Mouse (Mus musculus) heart, adult 2 months (tissue): Measurements from ENCODE around the gene A630001G21Rik. TPM values are rescaled to one million over a fixed set of nuclear protein-coding genes. Genes with fewer than 3 reads are reported as not detected.
A peak's percentile ranks its signal among the peaks of the same experiment; 100 is the strongest.

Experiments used
- DNase-seq, 2 experiments: peaks; one replicate each; pipeline ENCODE4 v3.0.0; 2021
- H3K27ac ChIP-seq: fragments of 200-600 bp; 2 replicates; pipeline ENCODE4 v1.8.1; 2022
- H3K27me3 ChIP-seq: fragments of 200-500 bp; 2 replicates; pipeline ENCODE4 v1.6.1; 2012; ENCODE audit warnings: mild to moderate bottlenecking, low read length, inconsistent platforms, mixed read lengths; ENCODE audit not compliant: control insufficient read depth, insufficient read depth
- H3K36me3 ChIP-seq: fragments of 200-500 bp; 2 replicates; pipeline ENCODE4 v1.6.1; 2012; ENCODE audit warnings: low read length, inconsistent platforms; ENCODE audit not compliant: control insufficient read depth, insufficient read depth
- H3K4me1 ChIP-seq: fragments of 200-500 bp; 2 replicates; pipeline ENCODE4 v1.6.1; 2011; ENCODE audit warnings: low read length; ENCODE audit not compliant: control insufficient read depth, insufficient read depth
- H3K4me3 ChIP-seq: fragments of 200-600 bp; 2 replicates; pipeline ENCODE4 v1.8.1; 2022
- H3K79me2 ChIP-seq: fragments of 200-500 bp; replicated peaks from 2 replicates; pipeline ENCODE4 v1.6.1; 2012; ENCODE audit warnings: mild to moderate bottlenecking, inconsistent platforms, low read length, moderate library complexity, mixed read lengths; ENCODE audit not compliant: control insufficient read depth, insufficient read depth
- H3K9ac ChIP-seq: fragments of 200-500 bp; 2 replicates; pipeline ENCODE4 v1.6.1; 2012; ENCODE audit warnings: low read depth, mild to moderate bottlenecking, control low read depth, inconsistent platforms, low read length, mixed read lengths
- CTCF ChIP-seq: fragments of 200-600 bp; IDR thresholded peaks from 2 replicates; pipeline ENCODE4 v1.8.1; 2022; ENCODE audit warnings: antibody characterized with exemption, mild to moderate bottlenecking, moderate library complexity
- EP300 ChIP-seq: fragments of 200-500 bp; IDR thresholded peaks from 2 replicates; pipeline ENCODE4 v1.6.1; 2011; ENCODE audit warnings: low read depth, low read length, control low read depth; ENCODE audit not compliant: insufficient read depth
- POLR2A ChIP-seq: fragments of 200-500 bp; IDR thresholded peaks from 2 replicates; pipeline ENCODE4 v1.6.1; 2011; ENCODE audit warnings: mild to moderate bottlenecking, low read depth, low read length, control low read depth; ENCODE audit not compliant: insufficient read depth
- WGBS: fragments of 180-500 bp; shearing (Covaris S2); methylation state at CpG from one replicate; pipeline ENCODE4 v1.1.7; 2018; 5-methylcytosine and 5-hydroxymethylcytosine counted together
- intact Hi-C: fragments of 180-260 bp; cut with DNase I; formaldehyde crosslinking; loops from one replicate; pipeline ENCODE4 v1.15.1; 2025
- polyA plus RNA-seq: library from polyadenylated mRNA; depleted of rRNA; stranded (reverse); fragments of >200 nt; gene quantifications from 2 replicates; pipeline ENCODE4 v1.2.3, GENCODE M21; 2012
- total RNA-seq, 2 experiments: library from RNA; stranded (reverse); gene quantifications; 2 replicates each; pipeline ENCODE4 v1.2.3; 2021

Gene A630001G21Rik
- total and polyA plus RNA-seq, 3 experiments, result 0.20 to 1.3 (median 0.37) TPM

DNA sequence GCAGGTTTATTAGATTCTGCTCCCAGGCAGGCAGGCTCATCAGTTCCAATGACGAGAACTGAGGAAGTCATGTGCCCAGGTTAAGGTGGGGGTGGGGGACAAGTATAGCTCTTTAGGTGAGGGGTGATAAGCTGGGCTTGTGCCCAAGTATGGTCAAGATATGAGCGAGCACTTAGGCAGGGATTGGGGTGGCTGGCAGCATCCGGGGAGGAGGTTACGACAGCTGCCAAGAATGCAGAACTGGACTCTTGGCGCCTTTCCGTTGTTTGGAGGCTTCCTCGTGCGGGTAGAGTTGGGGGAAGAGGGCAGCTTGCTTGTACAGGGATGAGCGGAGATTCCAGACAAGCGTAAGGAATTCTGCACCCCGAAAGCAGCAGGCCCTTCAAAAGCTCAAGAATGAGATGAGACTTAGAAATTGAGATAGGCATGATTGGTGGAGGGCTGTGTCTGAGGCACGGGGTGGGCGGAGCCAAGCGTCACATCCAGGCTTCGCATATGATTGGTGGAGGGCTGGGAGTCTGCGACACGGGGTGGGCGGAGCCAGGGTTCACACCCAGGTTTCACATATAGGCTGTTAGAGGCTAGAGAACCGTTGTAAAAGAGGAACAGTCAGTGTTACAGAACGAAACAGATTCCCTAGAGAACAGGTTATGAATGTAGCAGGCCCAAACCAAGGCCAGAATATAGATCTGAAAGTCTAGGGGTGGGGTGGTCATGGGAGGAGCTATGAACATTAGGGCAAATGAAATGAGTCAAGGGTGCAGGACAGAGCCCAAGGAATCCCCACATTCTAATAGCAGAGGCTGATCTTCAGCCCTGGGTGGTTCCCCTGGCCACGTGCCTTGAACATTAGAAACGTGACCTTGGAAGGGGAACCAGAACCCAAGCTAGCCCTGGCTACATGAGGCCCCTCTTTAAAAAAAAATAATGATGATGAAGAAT lies 74.9 kb downstream of the A630001G21Rik start:
- intact Hi-C loops, result no loop called here
- 0 out of 2 replicates have a peak overlapping the region, but pooled peaks have one; percentile 15 for H3K4me3 ChIP-seq
- 15% methylated on average over 22 of the region's 22 CpGs for WGBS
- no peak overlapping the region for H3K9ac ChIP-seq
- DNase-seq, result peak; percentile 80 to 89
- H3K79me2 ChIP-seq, result no peaks in the 10 kb centered on the region
- H3K36me3 ChIP-seq, result peaks cover 8% of the 10 kb centered on the region
- TF ChIP-seq POLR2A (peak; percentile 38), CTCF (no peak), EP300 (0 out of 2 replicates have a peak, but pooled peaks have one; percentile 36)
- H3K4me1 ChIP-seq, result no peaks in the 10 kb centered on the region
- peak overlapping the region; percentile 53 for H3K27ac ChIP-seq
- H3K27me3 ChIP-seq, result no peaks in the 10 kb centered on the region

DNA sequence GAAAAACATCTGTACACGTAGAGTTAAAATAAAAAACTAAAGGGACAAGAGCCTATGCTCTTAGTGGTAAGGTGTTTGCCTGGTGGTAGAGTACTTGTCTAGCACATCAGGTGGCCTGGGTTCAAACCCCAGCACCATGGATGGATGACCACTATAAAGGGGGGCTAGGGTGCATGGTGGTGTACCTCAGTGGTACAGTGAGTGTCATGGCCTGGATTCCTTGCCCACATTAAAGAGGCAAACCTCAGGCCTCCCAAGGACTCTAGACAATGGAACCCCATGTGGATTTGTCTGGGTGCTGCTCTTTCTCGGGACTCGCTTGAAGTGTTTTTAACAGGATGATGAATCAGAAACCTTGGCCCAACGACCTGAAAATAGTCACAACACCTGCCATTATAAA lies 75.9 kb downstream of the A630001G21Rik start:
- 73% methylated on average over 4 of the region's 4 CpGs for WGBS
- Histone ChIP-seq H3K4me3 (no peak overlapping the region), H3K36me3 (peaks cover 13% of the 10 kb centered on the region), H3K4me1 (no peaks in the 10 kb centered on the region), H3K27me3 (no peaks in the 10 kb centered on the region), H3K79me2 (no peaks in the 10 kb centered on the region), H3K27ac (no peak overlapping the region), H3K9ac (no peak overlapping the region)
- DNase-seq, result no peak
- no peak for TF ChIP-seq POLR2A
- TF ChIP-seq EP300, result no peak
- no peak for TF ChIP-seq CTCF
- intact Hi-C loops, result no loop called here

DNA sequence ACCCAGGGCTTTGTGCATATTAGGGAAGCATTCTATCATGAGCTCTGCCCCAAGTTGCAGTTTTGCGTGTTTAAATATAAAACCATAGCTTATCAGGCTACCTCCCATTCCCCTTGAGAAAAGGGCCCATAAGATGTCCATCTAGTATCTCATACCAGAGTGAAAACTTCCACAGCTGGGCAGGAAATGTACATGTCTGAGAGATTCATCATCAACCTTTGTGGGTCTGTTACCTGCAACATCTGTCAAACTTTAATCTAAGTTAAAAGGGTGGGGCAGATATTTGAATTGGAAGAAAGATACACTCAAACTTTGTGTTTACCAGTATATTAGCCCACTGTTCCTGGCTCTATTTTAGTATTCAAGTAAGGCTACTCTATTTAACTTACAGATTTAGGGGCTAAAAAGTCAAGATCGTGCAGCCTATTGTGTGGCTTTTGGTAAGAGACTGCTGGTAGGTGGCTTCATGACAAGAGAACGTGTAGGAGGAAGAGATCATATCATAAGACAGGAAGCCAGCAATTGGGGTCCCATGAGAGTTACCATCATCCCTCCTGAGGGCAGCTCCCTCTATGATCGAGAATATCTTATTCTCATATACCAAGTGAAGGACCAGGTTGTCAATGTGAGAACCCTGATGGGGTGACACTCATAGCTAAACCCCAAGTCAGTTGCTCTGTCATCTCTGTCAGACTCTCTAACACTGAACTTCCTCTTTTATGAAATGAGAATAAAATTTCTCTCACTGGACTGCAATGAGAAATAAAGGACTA lies 80.5 kb downstream of the A630001G21Rik start:
- Histone ChIP-seq H3K79me2 (no peaks in the 10 kb centered on the region), H3K36me3 (peaks cover 19% of the 10 kb centered on the region), H3K27me3 (no peaks in the 10 kb centered on the region), H3K4me3 (no peak overlapping the region), H3K27ac (no peak overlapping the region), H3K4me1 (no peaks in the 10 kb centered on the region), H3K9ac (no peak overlapping the region)
- intact Hi-C loops, result no loop called here
- DNase-seq, result no peak
- WGBS, result 51% methylated on average over 4 of the region's 4 CpGs
- TF ChIP-seq CTCF (no peak), EP300 (no peak), POLR2A (no peak)

GRCm38 (mm10) chr1:85695646-85696045 lies 82.8 kb downstream of the A630001G21Rik start:
- DNase-seq, result no peak
- H3K4me1 ChIP-seq, result peaks cover 2% of the 10 kb centered on the region
- H3K36me3 ChIP-seq, result peaks cover 13% of the 10 kb centered on the region
- H3K27ac ChIP-seq, result no peak overlapping the region
- H3K79me2 ChIP-seq, result no peaks in the 10 kb centered on the region
- intact Hi-C loops, result no loop called here
- H3K4me3 ChIP-seq, result no peak overlapping the region
- no peaks in the 10 kb centered on the region for H3K27me3 ChIP-seq
- TF ChIP-seq CTCF, result no peak
- no peak for TF ChIP-seq POLR2A
- no peak for TF ChIP-seq EP300
- no peak overlapping the region for H3K9ac ChIP-seq
- 63% methylated on average over 3 of the region's 3 CpGs for WGBS

GRCm38 (mm10) chr1:85693280-85693679 lies 85.2 kb downstream of the A630001G21Rik start:
- Histone ChIP-seq H3K79me2 (no peaks in the 10 kb centered on the region), H3K4me3 (no peak overlapping the region), H3K27me3 (no peaks in the 10 kb centered on the region), H3K9ac (no peak overlapping the region), H3K36me3 (peaks cover 13% of the 10 kb centered on the region), H3K27ac (no peak overlapping the region), H3K4me1 (peaks cover 2% of the 10 kb centered on the region)
- DNase-seq, result no peak
- intact Hi-C loops, result no loop called here
- TF ChIP-seq EP300, result no peak
- TF ChIP-seq CTCF, result no peak
- TF ChIP-seq POLR2A, result no peak
- WGBS, result 55% methylated on average over 3 of the region's 3 CpGs
